Mouse (Mus musculus): ENCODE results near the gene Zfp574. TPM values are rescaled to one million over a fixed set of nuclear protein-coding genes. Genes with fewer than 3 reads are reported as not detected.

Gene Zfp574
- polyA plus RNA-seq, 1 experiment from 2014 or later: 24.6 TPM

- no peaks in the 10 kb centered on the region for H3K27me3 ChIP-seq (ENCODE audit: control insufficient read depth, insufficient read depth, low read length)
- ATAC-seq (ENCODE audit: low read depth): no peak
- no peak overlapping the region for H3K4me2 ChIP-seq (ENCODE audit: low read depth, low read length)
- H3K4me3 ChIP-seq (ENCODE audit: low read depth, low read length): no peak overlapping the region
- 80% methylated on average over 12 of the region's 12 CpGs for WGBS
- H3K36me3 ChIP-seq (ENCODE audit: control insufficient read depth, insufficient read depth, low read length): peaks cover 44% of the 10 kb centered on the region
- peaks cover 20% of the 10 kb centered on the region for H3K4me1 ChIP-seq (ENCODE audit: control insufficient read depth, insufficient read depth, low read length)
- no peak overlapping the region for H3K9ac ChIP-seq (replicated peaks; ENCODE audit: low read depth, low read length)
- no peaks in the 10 kb centered on the region for H3K9me3 ChIP-seq (ENCODE audit: control insufficient read depth, low read length)
- H3K27ac ChIP-seq (ENCODE audit: low read depth, low read length): no peak overlapping the region
Measured at GRCm38 (mm10) chr7:25079496-25080026, 7.2 kb downstream of the Zfp574 start.

GRCm38 (mm10) chr7:25080431-25080830 is 8.1 kb downstream of the Zfp574 start:
- Histone ChIP-seq H3K27me3 (ENCODE audit: control insufficient read depth, insufficient read depth, low read length) (no peaks in the 10 kb centered on the region), H3K9ac (replicated peaks; ENCODE audit: low read depth, low read length) (no peak overlapping the region), H3K36me3 (ENCODE audit: control insufficient read depth, insufficient read depth, low read length) (peaks cover 44% of the 10 kb centered on the region), H3K4me2 (ENCODE audit: low read depth, low read length) (no peak overlapping the region), H3K9me3 (ENCODE audit: control insufficient read depth, low read length) (no peaks in the 10 kb centered on the region), H3K4me1 (ENCODE audit: control insufficient read depth, insufficient read depth, low read length) (peaks cover 20% of the 10 kb centered on the region), H3K27ac (ENCODE audit: low read depth, low read length) (no peak overlapping the region), H3K4me3 (ENCODE audit: low read depth, low read length) (no peak overlapping the region)
- 95% methylated on average over 13 of the region's 13 CpGs for WGBS
- ATAC-seq (ENCODE audit: low read depth): no peak

GRCm38 (mm10) chr7:25082510-25082909 is 10.1 kb downstream of the Zfp574 start:
- Histone ChIP-seq H3K4me2 (ENCODE audit: low read depth, low read length) (no peak overlapping the region), H3K9ac (replicated peaks; ENCODE audit: low read depth, low read length) (no peak overlapping the region), H3K9me3 (ENCODE audit: control insufficient read depth, low read length) (no peaks in the 10 kb centered on the region), H3K4me3 (ENCODE audit: low read depth, low read length) (no peak overlapping the region), H3K27me3 (ENCODE audit: control insufficient read depth, insufficient read depth, low read length) (no peaks in the 10 kb centered on the region), H3K4me1 (ENCODE audit: control insufficient read depth, insufficient read depth, low read length) (peaks cover 15% of the 10 kb centered on the region), H3K27ac (ENCODE audit: low read depth, low read length) (no peak overlapping the region), H3K36me3 (ENCODE audit: control insufficient read depth, insufficient read depth, low read length) (peaks cover 44% of the 10 kb centered on the region)
- 84% methylated on average over 4 of the region's 4 CpGs for WGBS
- no peak; the same call in 1 of the 2 replicates for ATAC-seq (ENCODE audit: low read depth)

GRCm38 (mm10) chr7:25084621-25085020 is 12.3 kb downstream of the Zfp574 start:
- Histone ChIP-seq H3K4me3 (ENCODE audit: low read depth, low read length) (no peak overlapping the region), H3K9ac (replicated peaks; ENCODE audit: low read depth, low read length) (no peak overlapping the region), H3K27ac (ENCODE audit: low read depth, low read length) (no peak overlapping the region), H3K27me3 (ENCODE audit: control insufficient read depth, insufficient read depth, low read length) (no peaks in the 10 kb centered on the region), H3K36me3 (ENCODE audit: control insufficient read depth, insufficient read depth, low read length) (peaks cover 40% of the 10 kb centered on the region), H3K4me2 (ENCODE audit: low read depth, low read length) (no peak overlapping the region), H3K4me1 (ENCODE audit: control insufficient read depth, insufficient read depth, low read length) (no peaks in the 10 kb centered on the region), H3K9me3 (ENCODE audit: control insufficient read depth, low read length) (no peaks in the 10 kb centered on the region)
- ATAC-seq (ENCODE audit: low read depth): no peak
- WGBS: 88% methylated on average over 5 of the region's 5 CpGs

- 54% methylated on average over 3 of the region's 3 CpGs for WGBS
- H3K36me3 ChIP-seq (ENCODE audit: control insufficient read depth, insufficient read depth, low read length): peaks cover 29% of the 10 kb centered on the region
- no peak for ATAC-seq (ENCODE audit: low read depth)
Measured at GRCm38 (mm10) chr7:25086656-25087055, 14.3 kb downstream of the Zfp574 start.

GRCm38 (mm10) chr7:25087256-25087912 is 15.0 kb downstream of the Zfp574 start:
- Histone ChIP-seq H3K36me3 (ENCODE audit: control insufficient read depth, insufficient read depth, low read length) (peaks cover 21% of the 10 kb centered on the region), H3K27ac (ENCODE audit: low read depth, low read length) (no peak overlapping the region), H3K4me2 (ENCODE audit: low read depth, low read length) (no peak overlapping the region), H3K9ac (replicated peaks; ENCODE audit: low read depth, low read length) (no peak overlapping the region), H3K9me3 (ENCODE audit: control insufficient read depth, low read length) (no peaks in the 10 kb centered on the region), H3K4me1 (ENCODE audit: control insufficient read depth, insufficient read depth, low read length) (no peaks in the 10 kb centered on the region), H3K27me3 (ENCODE audit: control insufficient read depth, insufficient read depth, low read length) (no peaks in the 10 kb centered on the region), H3K4me3 (ENCODE audit: low read depth, low read length) (no peak overlapping the region)
- ATAC-seq (ENCODE audit: low read depth): no peak; the same call in 1 of the 2 replicates
- 71% methylated on average over 10 of the region's 10 CpGs for WGBS

More at GRCm38 (mm10) chr7:25086656-25087055, 14.3 kb downstream of the Zfp574 start:
- no peaks in the 10 kb centered on the region for H3K4me1 ChIP-seq (ENCODE audit: control insufficient read depth, insufficient read depth, low read length)
- H3K27ac ChIP-seq (ENCODE audit: low read depth, low read length): no peak overlapping the region
- no peaks in the 10 kb centered on the region for H3K9me3 ChIP-seq (ENCODE audit: control insufficient read depth, low read length)
- H3K9ac ChIP-seq (replicated peaks; ENCODE audit: low read depth, low read length): no peak overlapping the region
- no peak overlapping the region for H3K4me2 ChIP-seq (ENCODE audit: low read depth, low read length)
- no peak overlapping the region for H3K4me3 ChIP-seq (ENCODE audit: low read depth, low read length)
- H3K27me3 ChIP-seq (ENCODE audit: control insufficient read depth, insufficient read depth, low read length): no peaks in the 10 kb centered on the region

GRCm38 (mm10) chr7:25087972-25088371 is 15.6 kb downstream of the Zfp574 start:
- Histone ChIP-seq H3K9me3 (ENCODE audit: control insufficient read depth, low read length) (no peaks in the 10 kb centered on the region), H3K9ac (replicated peaks; ENCODE audit: low read depth, low read length) (no peak overlapping the region), H3K4me1 (ENCODE audit: control insufficient read depth, insufficient read depth, low read length) (no peaks in the 10 kb centered on the region), H3K4me2 (ENCODE audit: low read depth, low read length) (no peak overlapping the region), H3K27me3 (ENCODE audit: control insufficient read depth, insufficient read depth, low read length) (no peaks in the 10 kb centered on the region), H3K4me3 (ENCODE audit: low read depth, low read length) (no peak overlapping the region), H3K36me3 (ENCODE audit: control insufficient read depth, insufficient read depth, low read length) (peaks cover 20% of the 10 kb centered on the region), H3K27ac (ENCODE audit: low read depth, low read length) (no peak overlapping the region)
- ATAC-seq (ENCODE audit: low read depth): no peak
- WGBS: 63% methylated on average over 5 of the region's 5 CpGs

- Histone ChIP-seq H3K9ac (replicated peaks; ENCODE audit: low read depth, low read length) (no peak overlapping the region), H3K4me3 (ENCODE audit: low read depth, low read length) (no peak overlapping the region), H3K36me3 (ENCODE audit: control insufficient read depth, insufficient read depth, low read length) (peaks cover 15% of the 10 kb centered on the region), H3K4me1 (ENCODE audit: control insufficient read depth, insufficient read depth, low read length) (no peaks in the 10 kb centered on the region), H3K4me2 (ENCODE audit: low read depth, low read length) (no peak overlapping the region), H3K27ac (ENCODE audit: low read depth, low read length) (no peak overlapping the region), H3K9me3 (ENCODE audit: control insufficient read depth, low read length) (no peaks in the 10 kb centered on the region), H3K27me3 (ENCODE audit: control insufficient read depth, insufficient read depth, low read length) (no peaks in the 10 kb centered on the region)
- WGBS: 9% methylated on average over 10 of the region's 10 CpGs
- ATAC-seq (ENCODE audit: low read depth): no peak
Measured at GRCm38 (mm10) chr7:25088531-25088930, 16.2 kb downstream of the Zfp574 start.

GRCm38 (mm10) chr7:25088968-25089367 is 16.6 kb downstream of the Zfp574 start:
- Histone ChIP-seq H3K9me3 (ENCODE audit: control insufficient read depth, low read length) (no peaks in the 10 kb centered on the region), H3K27me3 (ENCODE audit: control insufficient read depth, insufficient read depth, low read length) (no peaks in the 10 kb centered on the region), H3K4me1 (ENCODE audit: control insufficient read depth, insufficient read depth, low read length) (no peaks in the 10 kb centered on the region), H3K4me2 (ENCODE audit: low read depth, low read length) (no peak overlapping the region), H3K9ac (replicated peaks; ENCODE audit: low read depth, low read length) (no peak overlapping the region), H3K36me3 (ENCODE audit: control insufficient read depth, insufficient read depth, low read length) (peaks cover 10% of the 10 kb centered on the region; the same call in 1 of the 2 replicates), H3K27ac (ENCODE audit: low read depth, low read length) (no peak overlapping the region), H3K4me3 (ENCODE audit: low read depth, low read length) (no peak overlapping the region)
- no peak for ATAC-seq (ENCODE audit: low read depth)
- whole genome bisulfite sequencing: 33% methylated on average over 11 of the region's 11 CpGs

Measured in neural tube, embryonic 14.5 days (tissue).